Mouse (Mus musculus) mature B cell (primary cell): Measurements from ENCODE around the gene Olfr402.
"Not testable (repeated sequence)": the region's sequence is repeated elsewhere in the genome, so short reads cannot be mapped to it uniquely, and the experiment has no call there.

Experiments
- in situ Hi-C: fragments of 300-500 bp; cut with MboI; formaldehyde crosslinking; loops from 2 replicates; pipeline ENCODE4 v1.14.3; 2019

Olfr402 gene

GRCm38 (mm10) chr11:74153229-74153628, at the start of gene Olfr402:
Olfr402 (plus strand) TSS chr11:74153529.
- in situ Hi-C loops: no loop called here

- in situ Hi-C loops: no loop called here
Observed at GRCm38 (mm10) chr11:74105066-74105465, 48.3 kb upstream of the Olfr402 start.

DNA sequence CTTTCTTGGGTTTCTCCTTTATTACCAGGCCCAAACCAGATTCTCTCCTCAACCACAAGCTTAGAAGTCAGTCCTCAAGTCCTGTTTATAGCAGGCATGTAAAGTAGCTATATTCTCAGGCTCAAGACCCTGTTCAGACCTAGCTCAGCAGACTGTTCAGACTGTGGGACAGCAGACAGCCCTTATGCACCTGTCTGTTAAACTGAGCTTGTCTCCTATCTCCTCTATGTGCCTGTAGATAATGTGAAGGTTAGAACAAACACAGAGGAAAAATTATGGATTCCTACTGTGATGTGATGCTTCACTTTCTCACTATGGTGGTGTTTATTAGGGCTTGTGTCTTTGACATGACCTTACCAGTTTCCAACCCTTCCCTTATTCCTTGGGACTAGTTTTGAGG, 39.9 kb upstream of the Olfr402 start, which contains the start of gene Olfr401:
Gene Olfr401 (plus strand): TSS at position 301 of the 400 bp plus-strand sequence.
- in situ Hi-C loops: no loop called here

DNA sequence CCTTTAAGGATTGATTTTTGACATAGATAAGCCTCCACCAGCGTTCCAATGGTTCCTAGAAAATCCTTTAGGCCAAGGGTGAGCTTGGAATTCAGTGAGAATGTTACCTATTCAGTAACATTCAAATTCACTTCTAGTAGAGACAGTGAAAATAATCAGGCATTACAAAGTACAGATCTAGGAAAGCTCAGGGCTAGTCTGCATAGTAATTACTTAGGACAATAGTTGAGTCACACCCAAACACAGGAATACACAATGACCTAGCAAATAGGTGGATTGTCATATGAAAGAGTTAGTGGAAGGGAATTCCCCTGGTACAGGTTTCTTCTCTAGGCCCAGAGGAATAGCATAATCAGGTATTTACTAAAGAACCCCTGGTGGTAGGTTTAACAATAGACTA, 13.3 kb upstream of the Olfr402 start:
- in situ Hi-C loops: not testable (repeated sequence)

GRCm38 (mm10) chr11:74145866-74146265, 7.5 kb upstream of the Olfr402 start:
- in situ Hi-C loops: no loop called here

GRCm38 (mm10) chr11:74168771-74169170, 15.4 kb downstream of the Olfr402 start:
- in situ Hi-C loops: no loop called here

GRCm38 (mm10) chr11:74183168-74183567, 29.8 kb downstream of the Olfr402 start:
- in situ Hi-C loops: no loop called here

DNA sequence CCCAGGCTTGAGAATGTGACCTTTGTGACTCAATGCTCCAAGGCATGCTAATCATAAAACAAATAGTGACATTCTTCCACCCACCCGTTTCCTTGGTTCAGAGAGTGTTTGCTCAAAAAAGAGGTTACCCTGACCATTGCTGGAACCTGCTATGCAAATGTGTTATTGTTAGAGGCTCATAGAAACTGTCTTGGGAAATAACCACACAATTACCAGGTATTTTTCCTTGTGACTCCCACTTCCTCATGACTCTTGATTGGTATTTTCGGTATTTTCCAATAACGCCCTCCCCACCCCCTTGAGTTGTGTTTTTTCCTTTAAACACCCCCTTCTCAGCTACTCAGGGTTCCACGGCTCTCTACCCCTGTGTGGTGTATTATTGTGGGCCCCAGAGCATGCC, 30.4 kb downstream of the Olfr402 start:
- in situ Hi-C loops: no loop called here

- in situ Hi-C loops: no loop called here
Observed at GRCm38 (mm10) chr11:74185949-74186348, 32.6 kb downstream of the Olfr402 start, which contains the start of gene Olfr403. Olfr403 (plus strand) TSS chr11:74186249.
